Mouse (Mus musculus): Measurements from ENCODE around the gene Cldn34b4. TPM values are rescaled to one million over a fixed set of nuclear protein-coding genes. Genes with fewer than 3 reads are reported as not detected.

Cldn34b4 gene
- polyA plus RNA-seq (2012; ENCODE audit: insufficient read depth, insufficient read length, missing spikeins): not detected in 2 replicates

DNA sequence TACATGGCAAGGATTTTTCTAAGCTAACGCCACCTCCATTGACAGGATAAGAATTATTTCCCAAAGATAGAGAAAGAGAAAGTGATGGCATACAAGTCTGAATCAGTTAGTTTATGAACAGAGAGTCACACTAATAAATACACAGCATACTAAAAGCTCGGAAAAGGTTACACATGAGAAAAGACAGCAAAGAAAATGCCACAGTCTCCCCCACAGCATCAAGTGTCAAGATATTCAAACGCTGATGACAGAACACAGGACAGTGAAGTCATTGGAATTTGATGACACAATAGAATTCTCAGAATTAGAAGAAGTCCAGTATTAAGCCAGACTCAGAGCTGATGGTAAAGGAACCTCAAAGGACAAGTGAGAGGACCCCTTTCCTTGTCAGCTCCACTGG lies at the start of gene Cldn34b4:
Cldn34b4 (plus strand) TSS at position 301 of the 400 bp plus-strand sequence.
- no peak within 1 kb of the TSS for H3K4me3 ChIP-seq (ENCODE audit: insufficient read depth, low read depth, low read length)
- H3K27ac ChIP-seq (replicated peaks; ENCODE audit: low read depth, low read length): no peak within 1 kb of the TSS
- no peaks in the 10 kb centered on the region for H3K4me1 ChIP-seq (ENCODE audit: control insufficient read depth, insufficient read depth, insufficient read length, low read length)

Other genes with a start within 250 kb of the Cldn34b4 start
- not detected in 2 replicates for gene Cldn34b3, start 129.0 kb upstream of the Cldn34b4 start, polyA plus RNA-seq (2012; ENCODE audit: insufficient read depth, insufficient read length, missing spikeins)
- gene Cldn34d, start 209.6 kb downstream of the Cldn34b4 start, polyA plus RNA-seq (2012; ENCODE audit: insufficient read depth, insufficient read length, missing spikeins): not detected in 2 replicates

All from brown adipose tissue, adult 24 weeks (tissue).